Mouse (Mus musculus) embryonic facial prominence, embryonic 13.5 days (tissue): ENCODE results near the gene Tmem209. TPM values are rescaled to one million over a fixed set of nuclear protein-coding genes. Genes with fewer than 3 reads are reported as not detected.

Source experiments
- ATAC-seq: fragments of 200-750 bp; cut with Nextera tagmentation; 2 replicates; pipeline ENCODE4 v1.8.0; 2017; ENCODE audit warnings: low read depth; ENCODE audit not compliant: insufficient number of reproducible peaks, insufficient read depth, low FRiP score, low TSS enrichment
- H3K27ac ChIP-seq: fragments of 300-500 bp; sonication (generic); 2 replicates; pipeline ENCODE4 v1.5.1; 2015; ENCODE audit warnings: moderate library complexity, mild to moderate bottlenecking, inconsistent platforms
- H3K27me3 ChIP-seq: fragments of 300-500 bp; sonication (generic); 2 replicates; pipeline ENCODE4 v1.6.1; 2015; ENCODE audit warnings: mild to moderate bottlenecking, inconsistent platforms
- H3K36me3 ChIP-seq: fragments of 300-500 bp; sonication (generic); 2 replicates; pipeline ENCODE4 v1.6.1; 2015; ENCODE audit warnings: mild to moderate bottlenecking, inconsistent platforms
- H3K4me1 ChIP-seq: fragments of 300-500 bp; sonication (generic); 2 replicates; pipeline ENCODE4 v1.6.1; 2015; ENCODE audit warnings: inconsistent platforms
- H3K4me2 ChIP-seq: fragments of 300-500 bp; sonication (generic); 2 replicates; pipeline ENCODE4 v1.6.1; 2015; ENCODE audit warnings: moderate library complexity, mild to moderate bottlenecking, inconsistent platforms
- H3K4me3 ChIP-seq: fragments of 300-500 bp; sonication (generic); 2 replicates; pipeline ENCODE4 v1.5.1; 2015; ENCODE audit warnings: mild to moderate bottlenecking, inconsistent platforms
- H3K9ac ChIP-seq: fragments of 300-500 bp; sonication (generic); 2 replicates; pipeline ENCODE4 v1.6.1; 2015; ENCODE audit warnings: mild to moderate bottlenecking, inconsistent platforms
- H3K9me3 ChIP-seq: fragments of 300-500 bp; sonication (generic); 2 replicates; pipeline ENCODE4 v1.6.1; 2016; ENCODE audit warnings: inconsistent platforms
- WGBS: fragments of 180-500 bp; shearing (Covaris S2); methylation state at CpG from one replicate; pipeline ENCODE4 v1.1.7; 2015; ENCODE audit warnings: mixed read lengths; 5-methylcytosine and 5-hydroxymethylcytosine counted together
- polyA plus RNA-seq: library from polyadenylated mRNA; unstranded; fragments of >200 nt; fragmentation: Nextera tagmentation; extraction: Ambion mirVana; gene quantifications from 2 replicates; pipeline ENCODE4 v1.2.1, GENCODE M21; 2015

The Tmem209 gene
- polyA plus RNA-seq, 1 experiment from 2014 or later = 35.4 TPM

GRCm38 (mm10) chr6:30528800-30529199, 19.2 kb upstream of the Tmem209 start:
- H3K36me3 ChIP-seq = no peaks in the 10 kb centered on the region
- peaks cover 50% of the 10 kb centered on the region for H3K4me1 ChIP-seq
- no peak for ATAC-seq
- 42% methylated on average over 6 of the region's 6 CpGs for WGBS
- H3K27me3 ChIP-seq = no peaks in the 10 kb centered on the region
- no peaks in the 10 kb centered on the region for H3K9me3 ChIP-seq
- peak overlapping the region; percentile 70 for H3K27ac ChIP-seq
- no peak overlapping the region for H3K4me2 ChIP-seq
- H3K4me3 ChIP-seq = no peak overlapping the region
- no peak overlapping the region for H3K9ac ChIP-seq

DNA sequence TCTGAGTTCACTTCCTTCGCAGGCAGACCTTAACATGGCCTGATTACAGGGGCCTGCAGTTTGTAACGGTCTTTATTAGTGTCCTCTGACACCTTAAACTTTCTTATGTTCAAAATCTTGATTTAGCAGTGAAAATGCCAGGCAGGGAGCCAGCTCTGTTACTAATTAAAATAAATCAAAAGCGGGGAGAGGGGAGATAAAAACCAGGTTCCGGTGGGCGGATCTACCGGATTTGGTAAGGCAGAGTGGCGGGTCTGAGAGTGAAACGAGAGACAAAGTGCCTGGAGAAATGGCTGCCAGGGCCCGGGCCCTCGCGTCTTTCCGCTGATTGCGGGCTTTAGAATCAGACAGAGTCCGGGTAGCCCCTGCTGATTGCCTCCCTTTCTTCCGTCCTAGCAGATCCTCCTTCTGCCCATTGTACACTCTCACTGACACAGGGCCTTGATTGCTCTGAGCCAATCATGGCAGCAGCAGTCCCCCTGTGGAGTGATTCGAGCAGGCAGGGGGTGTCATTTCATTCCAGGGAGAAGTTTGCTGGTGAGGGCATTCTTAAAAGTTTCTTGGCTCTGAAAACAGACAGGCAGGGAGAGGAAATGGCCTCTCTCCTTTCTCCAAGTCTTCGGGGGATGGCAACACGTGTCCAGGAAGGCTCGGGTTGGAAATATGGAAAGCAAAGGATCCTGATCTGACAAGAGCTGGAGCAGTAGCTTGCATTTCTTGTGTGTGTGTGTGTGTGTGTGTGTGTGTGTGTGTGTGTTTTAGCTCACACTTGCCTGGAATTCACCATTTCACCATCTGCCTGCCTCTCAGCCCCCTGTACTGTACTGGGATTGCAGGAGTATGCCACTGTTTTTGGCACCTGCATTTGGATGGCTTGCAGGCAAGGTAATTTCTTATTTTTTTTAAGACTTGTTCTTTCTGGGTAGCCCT, 17.3 kb upstream of the Tmem209 start:
- Histone ChIP-seq H3K27ac (peak overlapping the region; percentile 97), H3K4me1 (peaks cover 50% of the 10 kb centered on the region), H3K27me3 (no peaks in the 10 kb centered on the region), H3K36me3 (no peaks in the 10 kb centered on the region), H3K4me3 (no peak overlapping the region), H3K9ac (peak overlapping the region; percentile 58; the same call in 1 of the 2 replicates), H3K9me3 (no peaks in the 10 kb centered on the region), H3K4me2 (peak overlapping the region; percentile 44)
- WGBS = 6% methylated on average over 19 of the region's 19 CpGs
- 0 out of 2 replicates have a peak, but pooled peaks have one; percentile 46 for ATAC-seq

- peaks cover 50% of the 10 kb centered on the region for H3K4me1 ChIP-seq
Observed at GRCm38 (mm10) chr6:30525456-30526332, 16.1 kb upstream of the Tmem209 start.

GRCm38 (mm10) chr6:30520400-30520799, 10.8 kb upstream of the Tmem209 start:
- no peak for ATAC-seq
- Histone ChIP-seq H3K27me3 (no peaks in the 10 kb centered on the region), H3K27ac (no peak overlapping the region), H3K36me3 (no peaks in the 10 kb centered on the region), H3K4me2 (no peak overlapping the region), H3K9me3 (no peaks in the 10 kb centered on the region), H3K4me3 (no peak overlapping the region), H3K9ac (no peak overlapping the region), H3K4me1 (peaks cover 17% of the 10 kb centered on the region)
- 69% methylated on average over 11 of the region's 11 CpGs for WGBS

More at GRCm38 (mm10) chr6:30525456-30526332, 16.1 kb upstream of the Tmem209 start:
- H3K9ac ChIP-seq = no peak overlapping the region
- no peaks in the 10 kb centered on the region for H3K9me3 ChIP-seq
- peak overlapping the region; percentile 97 for H3K27ac ChIP-seq
- H3K4me2 ChIP-seq = no peak overlapping the region
- no peaks in the 10 kb centered on the region for H3K27me3 ChIP-seq
- no peak overlapping the region for H3K4me3 ChIP-seq
- 25% methylated on average over 7 of the region's 7 CpGs for WGBS
- ATAC-seq = no peak
- H3K36me3 ChIP-seq = no peaks in the 10 kb centered on the region

DNA sequence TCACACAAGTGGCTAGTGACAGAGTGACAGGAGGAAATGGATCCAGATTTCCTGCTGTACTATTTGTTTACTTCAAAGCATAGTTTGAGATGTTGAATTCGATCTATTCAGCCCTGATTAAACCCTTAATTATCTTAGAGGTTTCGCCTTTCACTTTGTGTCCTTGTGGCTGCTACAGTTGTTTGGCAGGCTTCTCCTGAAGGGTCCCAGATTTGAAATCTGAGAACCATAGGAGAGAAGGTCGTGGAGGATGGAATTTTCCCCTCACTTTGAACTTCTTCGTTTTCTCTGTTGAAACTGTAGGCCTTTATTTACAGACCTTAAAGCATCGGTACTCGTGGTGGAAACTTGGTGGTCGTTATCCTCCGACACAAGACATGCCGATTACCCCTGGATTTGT, 4.7 kb upstream of the Tmem209 start:
- Histone ChIP-seq H3K9ac (peak overlapping the region; percentile 21; the same call in 1 of the 2 replicates), H3K4me2 (peak overlapping the region; percentile 16; the same call in 1 of the 2 replicates), H3K4me3 (no peak overlapping the region)

GRCm38 (mm10) chr6:30510291-30510690, 708 bp upstream of the Tmem209 start:
- no peak overlapping the region for H3K4me3 ChIP-seq
- no peaks in the 10 kb centered on the region for H3K27me3 ChIP-seq
- peak overlapping the region; percentile 62; the same call in 1 of the 2 replicates for H3K9ac ChIP-seq
- no peak for ATAC-seq
- peaks cover 20% of the 10 kb centered on the region for H3K4me1 ChIP-seq
- H3K36me3 ChIP-seq = peaks cover 15% of the 10 kb centered on the region
- 62% methylated on average over 5 of the region's 5 CpGs for WGBS
- H3K27ac ChIP-seq = peak overlapping the region; percentile 99
- H3K4me2 ChIP-seq = peak overlapping the region; percentile 68
- H3K9me3 ChIP-seq = no peaks in the 10 kb centered on the region

More for the DNA sequence above, 4.7 kb upstream of the Tmem209 start:
- H3K27ac ChIP-seq = peak overlapping the region; percentile 81
- no peak for ATAC-seq
- H3K27me3 ChIP-seq = no peaks in the 10 kb centered on the region
- H3K9me3 ChIP-seq = no peaks in the 10 kb centered on the region
- WGBS = 2% methylated on average over 9 of the region's 9 CpGs
- H3K36me3 ChIP-seq = no peaks in the 10 kb centered on the region
- H3K4me1 ChIP-seq = peaks cover 27% of the 10 kb centered on the region

DNA sequence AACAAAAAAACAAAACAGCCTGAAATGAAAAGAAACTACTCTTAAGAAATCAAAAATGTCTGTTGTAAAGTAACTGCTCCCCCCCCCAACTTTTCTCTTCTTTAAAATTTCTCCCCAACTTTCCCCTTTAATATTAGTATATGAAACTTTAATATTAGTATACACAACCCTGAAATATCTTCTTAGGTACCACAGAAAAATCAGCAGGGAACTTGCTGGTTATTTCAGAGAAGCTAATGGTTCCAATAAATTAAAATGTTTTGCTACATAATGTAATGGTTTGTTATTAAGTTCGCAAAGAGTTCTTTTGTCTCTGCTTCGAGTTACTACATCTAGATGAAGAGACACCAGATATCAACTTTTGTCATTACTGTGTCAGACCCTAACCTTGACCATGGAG, 759 bp downstream of the Tmem209 start:
- WGBS = 8% methylated on average over 2 of the region's 2 CpGs
- peak overlapping the region; percentile 99 for H3K27ac ChIP-seq
- H3K4me3 ChIP-seq = peak overlapping the region; percentile 57
- peaks cover 13% of the 10 kb centered on the region for H3K4me1 ChIP-seq
- no peaks in the 10 kb centered on the region for H3K9me3 ChIP-seq
- no peak for ATAC-seq
- peaks cover 25% of the 10 kb centered on the region for H3K36me3 ChIP-seq
- H3K27me3 ChIP-seq = no peaks in the 10 kb centered on the region
- peak overlapping the region; percentile 89 for H3K9ac ChIP-seq
- peak overlapping the region; percentile 68 for H3K4me2 ChIP-seq

DNA sequence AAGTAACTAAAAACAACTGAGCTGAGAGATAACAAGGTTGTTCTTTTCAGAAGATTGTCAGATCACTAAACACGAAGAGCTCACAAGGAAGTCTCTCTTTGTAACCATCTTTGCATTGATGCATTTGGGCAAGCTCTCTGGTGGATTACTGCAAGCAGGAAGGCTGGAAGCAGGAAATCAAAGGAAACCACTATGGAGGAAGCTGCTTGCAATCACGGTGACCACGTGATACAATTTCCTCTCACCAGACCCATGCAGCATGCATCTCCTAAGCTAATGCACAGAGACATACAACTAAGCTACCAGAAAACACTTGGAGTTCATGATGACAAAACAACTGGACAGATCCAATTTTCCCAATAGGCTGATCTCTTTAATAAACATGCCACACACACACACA, 10.5 kb downstream of the Tmem209 start:
- Histone ChIP-seq H3K9me3 (no peaks in the 10 kb centered on the region), H3K9ac (no peak overlapping the region), H3K36me3 (peaks cover 48% of the 10 kb centered on the region), H3K27ac (no peak overlapping the region), H3K4me2 (no peak overlapping the region), H3K4me3 (no peak overlapping the region), H3K4me1 (peaks cover 3% of the 10 kb centered on the region), H3K27me3 (no peaks in the 10 kb centered on the region)
- 46% methylated on average over 3 of the region's 3 CpGs for WGBS
- no peak for ATAC-seq

- Histone ChIP-seq H3K9me3 (no peaks in the 10 kb centered on the region), H3K27ac (no peak overlapping the region), H3K27me3 (no peaks in the 10 kb centered on the region), H3K4me3 (no peak overlapping the region), H3K4me1 (no peaks in the 10 kb centered on the region), H3K4me2 (no peak overlapping the region), H3K9ac (no peak overlapping the region), H3K36me3 (peaks cover 91% of the 10 kb centered on the region)
- ATAC-seq = no peak
- WGBS = 90% methylated on average over 6 of the region's 6 CpGs
Observed at GRCm38 (mm10) chr6:30486504-30486903, 23.1 kb downstream of the Tmem209 start.

GRCm38 (mm10) chr6:30482908-30483307, 26.7 kb downstream of the Tmem209 start:
- no peaks in the 10 kb centered on the region for H3K27me3 ChIP-seq
- no peak overlapping the region for H3K4me2 ChIP-seq
- H3K36me3 ChIP-seq = peaks cover 87% of the 10 kb centered on the region
- H3K27ac ChIP-seq = no peak overlapping the region
- no peak overlapping the region for H3K9ac ChIP-seq
- H3K9me3 ChIP-seq = no peaks in the 10 kb centered on the region
- H3K4me3 ChIP-seq = no peak overlapping the region
- 67% methylated on average over 2 of the region's 2 CpGs for WGBS
- no peaks in the 10 kb centered on the region for H3K4me1 ChIP-seq
- no peak for ATAC-seq

- Histone ChIP-seq H3K36me3 (peaks cover 54% of the 10 kb centered on the region), H3K27ac (no peak overlapping the region), H3K9me3 (no peaks in the 10 kb centered on the region), H3K4me2 (no peak overlapping the region), H3K4me3 (no peak overlapping the region), H3K9ac (no peak overlapping the region), H3K4me1 (peaks cover 5% of the 10 kb centered on the region; the same call in 1 of the 2 replicates), H3K27me3 (no peaks in the 10 kb centered on the region)
- ATAC-seq = no peak
- 91% methylated on average over 3 of the region's 3 CpGs for WGBS
Observed at GRCm38 (mm10) chr6:30479418-30479817, 30.2 kb downstream of the Tmem209 start.
